Mouse (Mus musculus) heart, postnatal 0 days (tissue): ENCODE results near the gene Rab24. TPM values are rescaled to one million over a fixed set of nuclear protein-coding genes. Genes with fewer than 3 reads are reported as not detected.

ENCODE experiments used
- ATAC-seq: fragments of 200-750 bp; cut with Nextera tagmentation; 2 replicates; pipeline ENCODE4 v1.8.0; 2017; ENCODE audit warnings: low read depth, moderate number of reproducible peaks, moderate library complexity; ENCODE audit not compliant: insufficient read depth
- DNase-seq: peaks from one replicate; pipeline ENCODE4 v3.0.0-alpha.2; 2016; ENCODE audit warnings: low spot score
- H3K27ac ChIP-seq: fragments of 300-500 bp; sonication (generic); 2 replicates; pipeline ENCODE4 v1.5.1; 2014; ENCODE audit warnings: low read depth, mild to moderate bottlenecking
- H3K27me3 ChIP-seq: fragments of 300-500 bp; sonication (generic); 2 replicates; pipeline ENCODE4 v1.6.1; 2014; ENCODE audit warnings: low read length, mixed read lengths; ENCODE audit not compliant: control insufficient read depth, insufficient read depth
- H3K36me3 ChIP-seq: fragments of 300-500 bp; sonication (generic); replicated peaks from 2 replicates; pipeline ENCODE4 v1.6.1; 2014; ENCODE audit warnings: low read length, mixed read lengths; ENCODE audit not compliant: control insufficient read depth, insufficient read depth
- H3K4me1 ChIP-seq: fragments of 300-500 bp; sonication (generic); 2 replicates; pipeline ENCODE4 v1.6.1; 2014; ENCODE audit warnings: antibody characterized with exemption; ENCODE audit not compliant: control insufficient read depth, insufficient read depth
- H3K4me2 ChIP-seq: fragments of 300-500 bp; sonication (generic); 2 replicates; pipeline ENCODE4 v1.6.1; 2014; ENCODE audit warnings: low read depth, mild to moderate bottlenecking, low read length, moderate library complexity
- H3K4me3 ChIP-seq: fragments of 300-500 bp; sonication (generic); 2 replicates; pipeline ENCODE4 v1.5.1; 2014; ENCODE audit warnings: low read depth, low read length
- H3K9ac ChIP-seq: fragments of 300-500 bp; sonication (generic); replicated peaks from 2 replicates; pipeline ENCODE4 v1.6.1; 2014; ENCODE audit warnings: low read depth, low read length, mixed read lengths
- H3K9me3 ChIP-seq: fragments of 300-500 bp; sonication (generic); replicated peaks from 2 replicates; pipeline ENCODE4 v1.6.1; 2016; ENCODE audit warnings: low read length; ENCODE audit not compliant: control insufficient read depth
- CTCF ChIP-seq: IDR thresholded peaks from 2 replicates; pipeline ENCODE4 v1.5.1; 2016; ENCODE audit warnings: antibody characterized with exemption, control low read depth, low read depth
- EP300 ChIP-seq: IDR thresholded peaks from 2 replicates; pipeline ENCODE4 v1.6.1; 2016; ENCODE audit warnings: antibody characterized with exemption, low read depth
- WGBS: fragments of 180-500 bp; shearing (Covaris S2); extraction: QIAGEN DNeasy Blood & Tissue Kit; methylation state at CpG from one replicate; pipeline ENCODE4 v1.1.7; 2014; 5-methylcytosine and 5-hydroxymethylcytosine counted together
- polyA plus RNA-seq: library from polyadenylated mRNA; unstranded; fragments of >200 nt; fragmentation: Nextera tagmentation; extraction: Ambion mirVana; gene quantifications from 2 replicates; pipeline ENCODE4 v1.2.1, GENCODE M21; 2015
- total RNA-seq: library from RNA; depleted of rRNA; stranded (reverse); fragments of >200 nt; gene quantifications from 2 replicates; pipeline ENCODE4 v1.2.3, GENCODE M21; 2014; ENCODE audit warnings: low replicate concordance

The Rab24 gene
- total and polyA plus RNA-seq, 2 experiments from 2014 or later, result 53.0 to 69.2 TPM

GRCm38 (mm10) chr13:55318351-55318750, 3.4 kb downstream of the Rab24 start:
- ATAC-seq (no peak), DNase-seq (no peak)
- TF ChIP-seq CTCF (no peak), EP300 (no peak)
- no peak overlapping the region for H3K4me2 ChIP-seq
- no peak overlapping the region for H3K9ac ChIP-seq
- H3K27me3 ChIP-seq, result no peaks in the 10 kb centered on the region
- WGBS, result 81% methylated on average over 3 of the region's 3 CpGs
- H3K4me1 ChIP-seq, result peaks cover 10% of the 10 kb centered on the region
- peaks cover 43% of the 10 kb centered on the region for H3K36me3 ChIP-seq
- no peaks in the 10 kb centered on the region for H3K9me3 ChIP-seq
- H3K4me3 ChIP-seq, result no peak overlapping the region
- H3K27ac ChIP-seq, result no peak overlapping the region

GRCm38 (mm10) chr13:55314891-55315412, 6.8 kb downstream of the Rab24 start:
- Histone ChIP-seq H3K9ac (no peak overlapping the region), H3K27ac (no peak overlapping the region), H3K9me3 (no peaks in the 10 kb centered on the region), H3K4me1 (no peaks in the 10 kb centered on the region), H3K4me3 (no peak overlapping the region), H3K36me3 (peaks cover 73% of the 10 kb centered on the region), H3K27me3 (no peaks in the 10 kb centered on the region), H3K4me2 (no peak overlapping the region)
- ATAC-seq (no peak), DNase-seq (no peak)
- no peak for TF ChIP-seq EP300
- no peak for TF ChIP-seq CTCF
- 75% methylated on average over 2 of the region's 2 CpGs for WGBS

GRCm38 (mm10) chr13:55313051-55313450, 8.7 kb downstream of the Rab24 start:
- Histone ChIP-seq H3K27me3 (no peaks in the 10 kb centered on the region), H3K4me1 (no peaks in the 10 kb centered on the region), H3K4me2 (no peak overlapping the region), H3K27ac (no peak overlapping the region), H3K9ac (no peak overlapping the region), H3K4me3 (no peak overlapping the region), H3K9me3 (no peaks in the 10 kb centered on the region), H3K36me3 (peaks cover 76% of the 10 kb centered on the region)
- DNase-seq, result no peak
- no peak for TF ChIP-seq EP300
- no peak for TF ChIP-seq CTCF
- 75% methylated on average over 9 of the region's 9 CpGs for WGBS
- ATAC-seq, result no peak

GRCm38 (mm10) chr13:55312028-55312630, 9.6 kb downstream of the Rab24 start:
- no peak for ATAC-seq

GRCm38 (mm10) chr13:55300913-55301312, 20.8 kb downstream of the Rab24 start:
- TF ChIP-seq EP300 (no peak), CTCF (no peak)
- no peaks in the 10 kb centered on the region for H3K4me1 ChIP-seq
- H3K4me3 ChIP-seq, result no peak overlapping the region
- H3K27me3 ChIP-seq, result no peaks in the 10 kb centered on the region
- ATAC-seq (no peak), DNase-seq (no peak)
- no peaks in the 10 kb centered on the region for H3K9me3 ChIP-seq
- H3K4me2 ChIP-seq, result no peak overlapping the region
- 87% methylated on average over 5 of the region's 5 CpGs for WGBS
- no peak overlapping the region for H3K9ac ChIP-seq
- peaks cover 84% of the 10 kb centered on the region for H3K36me3 ChIP-seq
- H3K27ac ChIP-seq, result no peak overlapping the region

More at GRCm38 (mm10) chr13:55312028-55312630, 9.6 kb downstream of the Rab24 start:
- H3K27ac ChIP-seq, result no peak overlapping the region
- no peaks in the 10 kb centered on the region for H3K9me3 ChIP-seq
- WGBS, result 86% methylated on average over 8 of the region's 8 CpGs
- no peak for TF ChIP-seq CTCF
- no peak for TF ChIP-seq EP300
- H3K36me3 ChIP-seq, result peaks cover 84% of the 10 kb centered on the region
- H3K4me2 ChIP-seq, result no peak overlapping the region
- no peaks in the 10 kb centered on the region for H3K27me3 ChIP-seq
- DNase-seq, result no peak
- H3K4me3 ChIP-seq, result no peak overlapping the region
- H3K9ac ChIP-seq, result no peak overlapping the region
- H3K4me1 ChIP-seq, result no peaks in the 10 kb centered on the region

GRCm38 (mm10) chr13:55296760-55297159, 25.0 kb downstream of the Rab24 start:
- Histone ChIP-seq H3K36me3 (peaks cover 88% of the 10 kb centered on the region), H3K27ac (no peak overlapping the region), H3K4me3 (no peak overlapping the region), H3K9ac (no peak overlapping the region), H3K9me3 (no peaks in the 10 kb centered on the region), H3K4me1 (no peaks in the 10 kb centered on the region), H3K27me3 (no peaks in the 10 kb centered on the region), H3K4me2 (no peak overlapping the region)
- no peak for ATAC-seq
- WGBS, result 87% methylated on average over 1 of the region's 1 CpGs
- no peak for DNase-seq
- no peak for TF ChIP-seq CTCF
- no peak for TF ChIP-seq EP300
